Mouse (Mus musculus) lung, adult 2 months (tissue): ENCODE results near the gene Phkg2. TPM values are rescaled to one million over a fixed set of nuclear protein-coding genes. Genes with fewer than 3 reads are reported as not detected.

Experiments
- DNase-seq: peaks from one replicate; pipeline ENCODE4 v3.0.0; 2022
- H3K4me1 ChIP-seq: fragments of 200-500 bp; 2 replicates; pipeline ENCODE4 v1.6.1; 2011; ENCODE audit warnings: low read length; ENCODE audit not compliant: control insufficient read depth, insufficient read depth
- H3K4me3 ChIP-seq: fragments of 200-500 bp; replicated peaks from 2 replicates; pipeline ENCODE3; 2011; ENCODE audit warnings: low read depth, mild to moderate bottlenecking, control low read depth, low read length; ENCODE audit errors: extremely low read depth
- CTCF ChIP-seq: fragments of 200-500 bp; IDR thresholded peaks from 2 replicates; pipeline ENCODE4 v1.5.1; 2011; ENCODE audit warnings: mild to moderate bottlenecking, low read length, control low read depth; ENCODE audit not compliant: insufficient read depth
- POLR2A ChIP-seq: fragments of 200-500 bp; IDR thresholded peaks from 2 replicates; pipeline ENCODE4 v1.6.1; 2011; ENCODE audit warnings: low read depth, mild to moderate bottlenecking, control low read depth, low read length, borderline replicate concordance; ENCODE audit errors: extremely low read depth
- WGBS: fragments of 180-500 bp; shearing (Covaris S2); methylation state at CpG from one replicate; pipeline ENCODE4 v1.1.7; 2018; 5-methylcytosine and 5-hydroxymethylcytosine counted together
- polyA plus RNA-seq: library from polyadenylated mRNA; depleted of rRNA; stranded (reverse); fragments of >200 nt; gene quantifications from 2 replicates; pipeline ENCODE4 v1.2.3, GENCODE M21; 2012; rRNA removed

Phkg2 gene
- 54.9 and 70.9 TPM in 2 replicates for polyA plus RNA-seq

DNA sequence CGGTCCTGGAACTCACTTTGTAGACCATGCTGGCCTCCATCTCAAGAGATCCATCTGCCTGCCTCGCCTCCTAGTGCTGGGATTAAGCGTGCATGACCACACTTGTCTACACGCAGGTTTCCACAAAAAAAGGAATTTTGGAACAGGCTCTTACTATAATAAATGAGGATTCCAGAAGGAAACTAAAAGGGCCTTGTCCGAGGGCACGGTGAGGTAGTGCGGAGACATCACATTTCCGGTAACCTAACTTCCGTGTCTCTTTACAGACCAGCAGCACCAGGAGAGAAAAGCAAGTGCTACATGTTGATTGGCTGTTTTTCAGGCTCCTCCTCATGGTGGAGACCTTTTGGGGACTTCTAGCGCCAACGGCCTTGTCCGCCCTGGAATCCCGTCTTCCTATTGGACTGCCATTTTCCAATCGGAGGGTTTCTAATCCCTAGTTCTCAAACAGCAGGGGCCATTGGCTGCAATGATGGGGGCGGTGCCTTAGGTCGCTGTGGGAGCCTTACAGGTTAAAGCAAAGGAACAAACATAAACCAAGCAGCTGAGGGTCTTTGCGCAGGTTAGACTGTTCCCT is at the start of gene Phkg2:
Gene Phkg2 (plus strand): TSS at position 446 of the 577 bp plus-strand sequence.
- peaks cover 8% of the 10 kb centered on the region; the same call in 1 of the 2 replicates for H3K4me1 ChIP-seq
- 0% methylated on average over 17 of the region's 17 CpGs for WGBS
- TF ChIP-seq CTCF (no peak), POLR2A (peak; percentile 78; the same call in 1 of the 2 replicates)
- peak within 1 kb of the TSS; percentile 90 for H3K4me3 ChIP-seq
- DNase-seq = peak; percentile 81

DNA sequence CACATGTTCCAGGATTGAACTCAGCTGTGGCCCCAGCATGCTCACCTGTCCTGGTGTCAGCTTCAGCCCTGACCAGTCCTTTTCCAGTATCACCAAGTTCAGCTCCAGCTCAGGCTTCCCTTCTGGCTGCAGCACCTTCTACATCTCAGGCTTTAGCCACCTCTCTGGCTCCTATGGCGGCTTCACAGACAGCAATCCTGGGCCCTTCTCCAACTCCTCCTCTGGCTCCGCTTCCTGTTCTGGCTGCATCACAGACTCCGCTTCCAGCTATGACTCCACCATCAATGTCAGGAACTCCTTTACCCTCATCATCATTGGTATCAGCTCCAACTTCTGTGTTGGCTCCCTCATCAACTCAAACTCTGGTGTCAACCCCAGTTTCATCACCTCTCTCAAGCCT is 31.5 kb upstream of the Phkg2 start:
- no peak for DNase-seq
- WGBS = 92% methylated on average over 3 of the region's 3 CpGs
- H3K4me3 ChIP-seq = no peak overlapping the region
- no peaks in the 10 kb centered on the region for H3K4me1 ChIP-seq
- TF ChIP-seq POLR2A (no peak), CTCF (no peak)

DNA sequence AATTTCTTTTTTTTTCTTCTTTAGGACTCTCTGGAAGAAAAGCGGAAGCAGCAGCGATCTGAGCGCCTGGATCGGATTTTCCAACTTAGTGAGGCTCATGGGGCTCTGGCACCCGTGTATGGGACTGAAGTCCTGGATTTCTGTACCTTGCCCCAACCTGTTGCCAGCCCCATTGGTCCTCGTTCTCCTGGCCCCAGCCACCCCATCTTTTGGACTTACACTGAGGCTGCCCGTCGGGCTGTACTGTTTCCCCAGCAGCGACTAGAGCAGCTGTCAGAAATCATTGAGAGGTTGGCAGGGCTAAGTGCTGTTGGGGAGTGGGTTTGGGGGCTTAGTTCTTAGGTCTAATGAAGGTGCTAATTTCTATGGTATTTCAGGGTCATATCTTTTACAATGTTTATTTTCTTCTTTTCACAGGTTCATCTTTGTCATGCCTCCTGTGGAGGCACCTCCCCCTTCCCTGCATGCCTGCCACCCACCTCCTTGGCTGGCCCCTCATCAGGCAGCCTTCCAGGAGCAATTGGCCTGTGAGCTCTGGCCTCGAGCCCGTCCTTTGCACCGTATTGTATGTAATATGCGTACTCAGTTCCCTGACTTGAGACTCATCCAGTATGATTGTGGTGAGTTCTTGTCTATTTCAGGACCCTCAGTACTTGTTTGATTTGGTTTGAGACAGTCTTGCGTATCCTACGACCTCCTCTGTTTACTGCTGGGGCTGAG is 23.9 kb upstream of the Phkg2 start:
- no peak for DNase-seq
- no peak overlapping the region for H3K4me3 ChIP-seq
- WGBS = 82% methylated on average over 15 of the region's 15 CpGs
- no peak for TF ChIP-seq CTCF
- TF ChIP-seq POLR2A = no peak
- no peaks in the 10 kb centered on the region for H3K4me1 ChIP-seq

DNA sequence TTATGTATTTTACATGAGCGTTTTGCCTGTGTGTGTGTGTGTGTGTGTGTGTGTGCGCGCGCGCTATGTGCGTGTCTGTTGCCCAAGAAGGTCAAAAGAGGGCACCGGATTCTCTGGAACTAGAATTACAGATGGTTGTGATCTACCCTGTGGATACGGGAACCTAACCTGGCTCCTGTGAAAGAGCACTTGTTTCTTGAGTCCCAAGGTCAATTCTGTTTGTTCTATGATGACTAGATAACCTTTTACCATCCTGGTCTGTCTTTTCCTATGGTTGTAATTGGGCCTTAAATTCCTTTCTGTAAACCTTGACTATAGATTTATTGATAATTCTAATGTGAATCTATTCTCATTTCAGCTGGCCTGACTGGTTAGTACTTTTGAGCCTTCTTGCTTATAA is 21.6 kb upstream of the Phkg2 start:
- Histone ChIP-seq H3K4me3 (no peak overlapping the region), H3K4me1 (no peaks in the 10 kb centered on the region)
- TF ChIP-seq POLR2A (no peak), CTCF (no peak)
- 95% methylated on average over 8 of the region's 8 CpGs for WGBS
- no peak for DNase-seq

DNA sequence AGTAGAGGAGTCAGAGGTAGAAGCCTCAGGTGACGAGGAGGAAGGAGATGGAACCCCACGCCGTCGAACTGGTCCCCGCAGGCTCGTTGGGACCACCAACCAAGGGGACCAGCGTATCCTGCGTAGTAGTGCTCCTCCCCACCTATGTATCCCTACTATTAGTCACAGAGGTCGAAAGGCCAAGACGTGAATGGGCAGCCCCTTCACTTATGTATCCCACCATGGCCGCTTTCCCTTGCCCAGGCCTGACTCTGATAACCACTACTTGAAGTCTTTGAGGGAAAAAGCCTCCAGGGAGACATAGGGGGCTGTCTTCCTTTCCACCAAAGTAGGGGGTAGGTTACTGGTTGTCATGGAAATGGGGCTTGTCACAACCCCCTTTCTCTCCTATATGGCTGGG is 12.6 kb upstream of the Phkg2 start:
- TF ChIP-seq CTCF (no peak), POLR2A (no peak)
- 96% methylated on average over 11 of the region's 11 CpGs for WGBS
- peaks cover 5% of the 10 kb centered on the region; the same call in 1 of the 2 replicates for H3K4me1 ChIP-seq
- DNase-seq = no peak
- no peak overlapping the region for H3K4me3 ChIP-seq

DNA sequence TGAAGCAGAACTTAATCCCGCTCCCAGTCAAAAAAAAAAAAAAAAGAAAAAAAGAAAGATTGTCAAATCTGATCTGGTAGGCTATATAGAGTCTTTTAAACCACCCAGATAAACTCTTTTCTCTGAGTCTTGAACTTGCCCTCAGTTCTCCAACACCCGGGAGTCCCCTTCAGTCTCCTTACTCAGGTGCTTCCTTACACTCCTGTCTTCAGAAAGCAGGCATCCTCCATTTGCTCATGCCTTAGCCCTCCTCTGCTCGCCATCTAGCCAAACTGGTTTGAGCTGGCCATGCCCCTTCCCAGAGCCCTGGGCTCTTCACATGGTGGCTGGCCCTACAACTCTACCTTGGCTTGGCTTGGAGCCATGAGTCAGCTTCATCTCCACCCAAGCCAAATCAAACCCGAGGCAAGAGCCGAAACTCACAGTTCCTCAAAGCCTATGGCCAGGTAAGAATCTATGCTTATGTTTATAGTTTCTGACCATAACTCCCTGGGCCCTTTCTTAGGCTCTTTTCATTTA is 11.7 kb upstream of the Phkg2 start, which contains the start of gene Tmem265:
Gene Tmem265 (plus strand): TSS at position 51 of the 519 bp plus-strand sequence.
- no peak within 1 kb of the TSS for H3K4me3 ChIP-seq
- TF ChIP-seq POLR2A (no peak), CTCF (no peak)
- peaks cover 5% of the 10 kb centered on the region; the same call in 1 of the 2 replicates for H3K4me1 ChIP-seq
- 74% methylated on average over 5 of the region's 5 CpGs for WGBS
- no peak for DNase-seq

DNA sequence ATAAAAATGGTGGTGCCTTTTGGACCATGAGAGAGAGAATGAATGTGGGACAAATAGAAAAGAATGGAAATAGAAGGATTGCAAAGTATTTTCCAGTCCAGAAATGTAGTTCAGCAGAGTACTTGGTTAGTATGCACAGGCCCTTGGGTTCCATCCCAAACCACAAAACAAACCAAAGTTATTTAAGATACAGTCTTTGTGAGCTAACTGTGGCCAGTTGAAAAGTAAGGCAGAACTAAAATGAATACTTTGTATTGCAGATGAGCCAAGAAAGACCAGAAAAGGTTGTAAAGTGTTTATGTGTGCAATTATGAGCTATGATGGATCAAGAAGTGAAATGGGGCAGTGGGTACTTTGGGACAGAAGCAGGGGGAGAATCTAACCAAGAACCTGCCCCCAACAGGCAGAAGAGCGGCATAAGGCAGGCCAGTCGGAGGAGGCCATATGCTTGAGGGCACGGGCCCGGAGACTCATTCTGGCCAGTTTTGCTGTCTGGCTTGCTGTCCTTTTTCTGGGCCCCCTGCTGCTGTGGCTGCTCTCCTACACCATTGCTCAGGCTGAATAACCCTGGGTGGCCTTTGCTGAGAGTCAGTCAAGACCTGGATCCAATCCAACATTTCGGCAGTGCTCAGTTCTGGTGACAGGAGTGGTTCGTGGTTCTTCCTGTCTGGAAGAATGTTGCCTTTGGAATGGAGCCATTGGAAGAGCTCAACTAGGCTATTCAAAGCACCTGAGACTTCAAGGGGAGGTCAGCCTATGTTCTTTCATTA is 8.6 kb upstream of the Phkg2 start:
- peaks cover 5% of the 10 kb centered on the region; the same call in 1 of the 2 replicates for H3K4me1 ChIP-seq
- 58% methylated on average over 6 of the region's 6 CpGs for WGBS
- TF ChIP-seq CTCF = no peak
- TF ChIP-seq POLR2A = no peak
- no peak for DNase-seq
- H3K4me3 ChIP-seq = no peak overlapping the region

DNA sequence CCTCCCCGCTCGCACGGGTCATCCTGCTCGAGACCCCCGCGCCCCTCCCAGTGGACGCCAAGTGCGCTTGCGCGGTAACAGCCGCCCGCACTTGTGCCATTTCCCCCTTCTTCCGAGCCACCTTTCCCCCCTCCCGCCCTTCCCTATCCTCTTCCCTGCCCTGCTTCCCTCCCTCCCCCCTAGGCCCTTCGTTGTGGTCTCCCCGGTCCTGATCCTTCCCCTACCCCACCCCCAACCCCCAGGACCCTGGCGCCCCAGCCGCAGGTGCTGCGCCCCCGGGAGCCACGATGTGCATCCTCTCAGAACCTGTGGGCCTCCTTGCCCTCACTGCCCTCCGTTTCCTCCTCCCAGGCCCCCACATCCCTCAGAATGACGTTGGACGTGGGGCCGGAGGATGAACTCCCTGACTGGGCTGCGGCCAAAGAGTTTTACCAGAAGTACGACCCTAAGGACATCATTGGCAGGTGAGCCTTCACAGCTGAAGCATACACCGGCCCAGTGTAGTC is 416 bp downstream of the Phkg2 start:
- DNase-seq = peak; percentile 33
- Histone ChIP-seq H3K4me1 (peaks cover 8% of the 10 kb centered on the region; the same call in 1 of the 2 replicates), H3K4me3 (peak overlapping the region; percentile 90)
- 2% methylated on average over 28 of the region's 28 CpGs for WGBS
- no peak for TF ChIP-seq POLR2A
- no peak for TF ChIP-seq CTCF

DNA sequence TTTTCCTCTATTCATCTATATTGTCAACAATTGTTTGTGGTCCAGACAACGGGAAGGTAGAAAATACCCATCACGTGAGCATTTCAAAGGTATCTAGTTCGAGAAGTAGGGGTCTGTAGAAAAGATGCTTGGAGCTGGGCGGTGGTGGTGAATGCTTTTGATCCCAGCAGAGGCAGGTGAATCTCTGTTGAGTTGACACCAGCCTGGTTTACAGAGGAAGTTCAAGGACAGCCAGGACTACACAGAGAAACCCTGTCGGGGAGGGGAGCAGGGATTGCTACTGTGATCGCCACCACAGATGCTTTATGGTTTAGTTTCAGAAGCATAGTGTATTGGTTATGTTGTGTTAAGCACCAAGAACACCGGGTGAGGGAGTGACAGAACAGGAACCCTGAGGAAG is 975 bp downstream of the Phkg2 start:
- peaks cover 8% of the 10 kb centered on the region; the same call in 1 of the 2 replicates for H3K4me1 ChIP-seq
- TF ChIP-seq CTCF (no peak), POLR2A (no peak)
- DNase-seq = no peak
- 11% methylated on average over 7 of the region's 7 CpGs for WGBS
- H3K4me3 ChIP-seq = peak overlapping the region; percentile 90
